Mouse (Mus musculus): ENCODE measurements at regions not wholly inside any gene's neighbourhood (a gene's known extent, or its start where the extent isn't known, plus 50 kb on each side); places are given as distances from the start of the nearest gene placed in this dataset.
"Not testable (repeated sequence)": the region's sequence is repeated elsewhere in the genome, so short reads cannot be mapped to it uniquely, and the experiment has no call there.

DNA sequence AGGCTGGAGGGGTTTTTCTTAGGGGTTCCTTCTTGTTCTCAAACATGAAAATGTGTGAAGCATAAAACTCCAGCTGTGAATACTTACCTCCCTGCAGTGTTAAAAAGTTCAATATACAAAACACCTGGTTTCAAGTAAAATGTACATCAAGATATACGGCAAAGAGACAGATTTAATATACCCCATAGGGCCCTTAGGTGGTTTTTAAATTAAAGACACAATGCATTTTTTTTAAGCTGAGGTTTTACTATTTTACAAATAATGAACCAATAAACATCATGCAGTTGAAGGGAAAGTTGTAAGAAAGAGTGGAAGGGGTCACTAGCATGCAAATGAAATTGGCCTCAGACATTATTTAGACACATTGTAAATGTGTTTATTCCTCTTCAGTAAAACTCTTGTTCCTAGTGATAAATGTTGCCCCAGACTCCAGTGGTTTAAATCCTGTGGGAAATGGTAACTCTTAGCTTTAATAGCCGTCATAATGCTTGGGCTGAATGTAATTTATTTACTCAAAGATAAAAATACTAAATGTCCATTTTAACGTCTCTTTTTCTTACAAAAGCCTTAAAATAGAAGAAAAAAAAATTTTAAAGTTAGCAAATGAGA, 1337.9 kb downstream of the Efnb2 start:
- no peak for DNase-seq (ENCODE audit: low read depth, low spot score)

DNA sequence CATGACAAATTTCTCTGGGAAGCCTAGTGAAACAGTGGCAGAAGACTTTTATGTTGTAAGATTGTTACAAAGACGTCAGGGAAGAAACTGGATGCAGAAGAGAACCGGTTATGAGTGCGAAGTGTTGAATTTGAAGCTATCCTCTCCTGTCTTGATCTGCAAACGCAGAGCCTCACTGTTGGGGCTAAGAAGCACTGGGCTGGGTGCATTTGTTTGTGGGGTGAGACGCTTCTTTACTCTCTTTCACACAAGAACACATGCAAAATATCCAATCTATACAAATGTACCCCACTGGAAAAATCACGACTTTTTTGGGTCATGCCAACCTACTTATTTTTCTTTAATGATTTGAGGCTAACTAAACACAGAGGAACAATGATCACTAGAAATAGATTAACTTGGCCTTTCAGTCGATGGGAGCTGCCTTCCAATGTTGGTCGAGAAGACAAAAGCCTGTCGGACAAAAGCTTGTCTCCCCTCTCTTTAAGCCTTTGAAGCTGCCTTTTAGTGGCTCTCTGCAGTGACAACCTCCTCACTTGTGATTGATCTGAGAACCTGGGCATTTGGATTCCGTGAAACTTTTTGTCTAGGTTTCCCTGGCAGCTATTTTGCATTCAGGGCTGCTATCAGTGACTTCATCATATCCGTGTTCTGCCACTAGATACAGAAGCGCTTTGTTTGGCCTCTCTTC, 1338.5 kb downstream of the Efnb2 start:
- DNase-seq (ENCODE audit: low read depth, low spot score), result no peak

DNA sequence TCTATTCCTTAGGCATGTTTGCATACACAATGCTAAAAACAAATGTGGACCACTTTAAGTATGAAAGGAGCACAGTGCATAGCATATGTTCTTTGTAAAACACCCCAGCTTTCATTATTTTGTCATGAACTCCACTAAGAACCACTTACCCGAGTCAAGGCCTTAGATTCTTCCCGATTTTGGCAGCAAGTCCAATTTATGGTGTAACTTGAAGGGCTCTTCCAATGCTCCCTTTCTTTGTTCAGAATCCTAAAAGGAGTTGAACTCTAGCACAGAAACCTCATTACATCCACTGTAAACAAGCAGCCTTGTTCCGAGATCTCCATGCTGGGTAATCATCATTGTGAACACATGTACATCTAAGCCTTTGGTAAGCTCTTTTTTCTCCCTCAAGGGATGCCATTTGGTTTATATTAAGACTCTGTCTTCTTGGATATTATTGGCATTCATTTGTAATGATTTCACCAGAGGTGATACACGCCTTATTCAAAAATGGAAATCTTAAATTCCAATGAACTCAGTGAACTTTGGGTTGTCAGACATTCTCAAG, 1344.2 kb downstream of the Efnb2 start:
- no peak for DNase-seq (ENCODE audit: low read depth, low spot score)

DNA sequence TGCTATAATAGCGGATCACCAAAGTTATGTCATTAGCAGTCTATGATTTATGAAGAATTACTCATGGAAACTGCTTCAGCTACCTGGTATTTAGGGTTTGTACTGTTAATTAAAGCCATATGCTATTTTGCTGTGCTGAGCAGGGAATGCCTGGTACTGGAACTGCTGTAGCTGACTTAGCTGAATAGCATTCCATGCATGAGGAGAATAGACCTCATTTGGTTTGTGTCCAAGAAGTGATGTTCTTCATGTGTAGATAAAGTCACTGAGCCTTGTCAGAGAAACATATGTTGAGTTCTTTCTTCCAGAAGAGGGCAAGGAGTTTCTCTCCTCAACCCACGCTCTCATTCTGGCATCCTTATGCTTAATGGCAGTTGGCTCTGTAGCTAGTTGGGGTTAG, 1351.8 kb downstream of the Efnb2 start:
- no peak for DNase-seq (ENCODE audit: low read depth, low spot score)

DNA sequence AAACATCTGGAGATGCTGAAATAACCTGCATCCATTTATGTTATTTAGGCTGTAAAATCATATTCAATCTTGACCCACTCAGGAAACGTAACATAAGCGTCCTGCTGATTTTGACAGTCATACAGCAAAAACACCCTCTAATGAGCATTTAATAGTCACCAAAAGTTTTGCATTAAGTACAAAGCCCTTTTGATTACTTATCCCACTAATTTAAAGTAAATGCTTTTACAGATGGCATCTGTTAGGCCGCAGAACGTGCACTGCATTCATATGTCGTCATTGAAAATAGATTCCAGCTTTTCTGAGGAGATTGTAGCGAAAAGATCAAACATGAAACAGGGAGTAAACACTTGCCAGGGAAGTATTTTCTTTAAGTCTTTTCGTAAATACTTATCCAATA, 1371.7 kb downstream of the Efnb2 start:
- DNase-seq (ENCODE audit: low read depth, low spot score), result no peak

DNA sequence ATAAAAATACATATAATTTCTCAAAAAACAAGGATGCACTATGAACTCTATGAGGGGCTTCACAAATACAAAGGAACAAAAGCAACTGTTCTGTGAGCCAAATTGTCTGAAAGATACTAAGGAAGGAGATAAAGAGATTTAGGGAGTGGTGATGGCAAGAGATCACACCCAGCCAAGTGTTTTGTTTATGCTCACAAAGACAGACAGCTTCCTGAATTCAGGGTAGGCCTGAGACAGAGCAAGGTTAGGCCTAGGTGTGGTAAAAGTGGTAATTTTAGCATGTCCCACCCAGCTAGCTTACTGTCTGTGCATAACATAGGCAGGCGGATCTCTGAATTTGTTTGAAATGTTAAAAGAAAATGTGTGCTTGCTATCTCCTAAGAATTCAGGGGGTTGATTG, 1374.5 kb downstream of the Efnb2 start:
- DNase-seq (ENCODE audit: low read depth, low spot score), result peak; percentile 48

DNA sequence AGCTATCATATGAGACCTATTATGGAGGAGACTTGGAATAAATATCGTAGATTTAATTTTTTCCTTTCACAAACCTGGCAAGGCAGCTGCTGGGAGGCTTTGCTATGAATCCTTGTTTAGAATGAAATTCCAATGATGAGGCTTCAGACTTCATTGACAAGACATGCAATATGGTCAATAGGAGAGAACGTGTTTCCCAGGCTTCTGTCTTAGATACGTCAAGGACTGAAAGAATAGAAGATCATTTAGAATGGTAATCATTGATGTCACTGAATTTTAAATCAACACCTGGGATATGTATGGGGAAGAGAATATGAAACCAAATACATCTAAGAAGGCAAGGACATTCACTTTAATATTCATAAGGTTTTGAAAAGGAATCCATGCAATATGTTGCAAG, 1393.6 kb downstream of the Efnb2 start:
- no peak for DNase-seq (ENCODE audit: low read depth, low spot score)

DNA sequence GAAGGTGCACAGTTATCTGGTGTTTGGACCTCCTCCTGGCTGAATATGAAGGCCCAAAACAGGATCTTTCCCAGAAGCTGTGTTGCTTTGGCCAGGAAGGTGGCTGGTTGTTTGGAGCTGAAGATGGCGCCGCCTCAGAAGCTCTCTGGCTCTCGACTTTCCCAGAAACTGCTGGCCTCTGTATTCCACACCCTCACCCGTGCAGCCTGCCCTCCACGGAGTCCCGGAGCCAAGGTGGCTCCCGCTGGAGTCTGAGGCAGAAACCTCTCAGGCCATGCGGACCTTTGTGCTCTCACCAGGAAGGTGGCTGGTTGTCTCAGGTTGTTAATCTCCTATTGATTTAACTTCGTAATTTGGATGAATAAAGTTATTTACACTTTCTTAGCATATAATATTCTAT, 1406.7 kb downstream of the Efnb2 start:
- not testable (repeated sequence) for DNase-seq (ENCODE audit: low read depth, low spot score)

DNA sequence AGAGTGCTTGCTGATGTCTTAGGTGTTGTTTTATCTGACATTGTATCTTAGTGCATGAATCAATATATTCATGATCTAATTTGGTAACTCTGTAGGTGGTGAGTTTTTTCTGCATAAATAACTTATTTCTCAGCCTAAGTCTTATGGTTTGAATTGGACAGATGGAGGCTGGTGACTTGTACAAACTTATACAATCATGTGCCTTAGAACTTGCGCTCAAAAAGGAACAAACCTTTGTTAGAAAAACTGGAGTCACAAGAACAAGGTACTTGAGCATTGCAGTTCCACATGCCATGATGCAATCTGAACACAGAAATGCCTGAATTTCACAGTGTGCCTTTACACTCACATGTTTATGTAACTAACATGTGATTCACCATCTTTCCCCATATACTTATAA, 1420.7 kb downstream of the Efnb2 start:
- DNase-seq (ENCODE audit: low read depth, low spot score), result no peak

DNA sequence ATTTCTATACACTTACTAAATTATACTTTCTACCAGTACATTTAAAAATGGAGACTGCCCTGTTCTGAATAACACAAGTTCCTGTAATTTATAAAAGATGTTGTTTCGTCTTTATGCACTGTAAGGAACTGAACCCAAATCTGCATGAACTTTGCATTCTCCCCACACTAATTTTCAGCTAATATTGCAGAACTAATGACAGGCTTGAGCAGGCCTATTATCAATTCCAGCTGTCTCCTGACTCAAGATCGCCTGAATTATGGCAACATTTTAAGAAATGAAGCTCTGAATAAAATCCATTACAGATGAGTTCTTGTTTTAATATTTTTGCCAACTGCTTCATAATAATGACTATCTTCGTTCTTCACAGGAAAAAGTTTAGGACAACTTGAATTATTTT, 1427.0 kb downstream of the Efnb2 start:
- no peak for DNase-seq (ENCODE audit: low read depth, low spot score)

DNA sequence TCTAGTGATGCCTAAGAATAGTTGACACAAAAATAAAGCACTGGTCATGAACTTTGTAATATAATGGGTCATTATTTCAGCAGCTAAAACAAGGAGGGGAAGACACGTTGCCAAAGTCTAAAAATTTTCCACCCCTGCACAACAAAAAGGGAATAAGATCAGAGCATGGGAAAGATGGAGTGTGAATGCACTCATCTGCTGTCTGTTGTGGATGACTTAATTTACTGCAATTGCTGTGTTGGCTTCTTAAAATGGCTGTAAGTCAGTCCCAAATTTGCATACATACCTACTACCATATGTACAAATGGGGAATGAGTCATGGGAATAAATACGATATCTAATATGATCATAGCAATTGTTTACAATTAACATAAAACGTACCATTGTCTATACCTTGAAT, 1441.7 kb downstream of the Efnb2 start:
- DNase-seq (ENCODE audit: low read depth, low spot score), result no peak

DNA sequence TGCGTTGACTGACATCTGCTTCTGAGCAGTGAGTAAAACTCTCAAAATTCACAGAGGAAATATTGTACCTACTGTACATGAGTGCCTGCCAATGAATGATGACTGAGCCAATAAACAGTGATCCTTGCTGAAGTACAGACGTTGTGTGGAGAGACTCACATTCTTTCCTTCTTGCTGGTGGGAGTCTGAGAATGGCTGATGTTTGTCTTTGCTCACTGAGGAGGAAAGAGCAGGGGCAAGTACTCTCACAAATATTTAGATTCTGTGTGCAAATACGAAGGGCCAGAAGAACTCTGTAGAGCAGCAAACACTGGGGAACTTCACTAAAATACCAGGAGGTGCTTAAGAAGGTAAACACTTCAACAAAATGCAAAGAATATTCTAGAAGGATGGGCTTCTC, 1453.9 kb downstream of the Efnb2 start:
- no peak for DNase-seq (ENCODE audit: low read depth, low spot score)

DNA sequence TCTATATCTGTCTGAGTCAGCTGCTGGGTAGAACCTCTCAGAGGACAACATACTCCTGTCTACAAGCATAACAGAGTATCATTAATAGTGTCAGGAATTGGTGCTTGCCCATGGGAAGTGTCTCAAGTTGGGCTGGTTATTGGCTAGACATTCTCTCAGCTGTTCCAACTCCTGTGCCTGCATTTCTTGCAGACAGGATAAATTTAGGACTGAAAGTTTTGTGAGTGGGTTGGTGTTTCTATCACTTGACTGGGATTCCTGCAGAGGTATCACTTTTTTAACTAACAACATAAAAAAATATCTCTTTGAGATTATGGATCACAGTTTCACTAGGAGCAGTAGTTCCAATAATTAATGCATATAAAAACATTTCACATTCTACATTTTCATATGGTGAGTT, 1454.4 kb downstream of the Efnb2 start:
- DNase-seq (ENCODE audit: low read depth, low spot score), result no peak

DNA sequence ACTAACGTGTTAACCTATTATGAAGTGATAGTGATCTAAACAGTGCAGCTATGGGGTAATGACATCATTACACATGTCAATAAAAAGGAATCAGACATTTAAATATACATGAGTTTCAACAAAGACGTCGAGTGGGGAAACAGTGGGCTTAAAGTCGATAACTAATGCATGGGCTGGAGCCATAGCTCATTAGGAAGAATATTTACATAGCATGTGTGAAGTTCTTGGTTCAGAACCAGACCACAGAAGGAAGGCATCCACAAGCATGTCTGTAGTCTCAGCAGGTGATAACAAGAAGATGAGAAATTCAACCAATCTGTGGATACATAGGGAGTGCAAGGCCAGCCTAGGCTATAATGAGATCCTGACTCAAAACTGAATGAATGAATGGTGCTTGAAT, 1456.0 kb downstream of the Efnb2 start:
- DNase-seq (ENCODE audit: low read depth, low spot score), result no peak

DNA sequence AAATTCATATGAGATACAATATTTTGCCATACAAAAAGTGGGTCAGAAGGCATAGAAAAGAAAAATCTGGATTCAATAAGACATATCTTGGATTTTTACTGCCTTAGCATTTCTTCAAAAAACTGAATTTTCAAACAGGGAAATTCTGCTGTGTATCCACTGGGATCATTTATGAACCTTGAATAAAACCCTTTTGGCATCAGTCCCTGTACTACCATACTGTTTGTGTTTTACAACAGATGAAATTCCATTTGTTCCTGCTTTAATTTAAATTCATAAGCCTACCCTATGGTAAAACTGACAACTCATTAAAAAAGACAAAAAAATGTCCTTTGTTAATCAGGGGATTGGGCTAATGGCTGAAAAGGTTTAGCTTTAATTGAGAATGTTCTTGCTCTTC, 1470.3 kb downstream of the Efnb2 start:
- no peak for DNase-seq (ENCODE audit: low read depth, low spot score)

DNA sequence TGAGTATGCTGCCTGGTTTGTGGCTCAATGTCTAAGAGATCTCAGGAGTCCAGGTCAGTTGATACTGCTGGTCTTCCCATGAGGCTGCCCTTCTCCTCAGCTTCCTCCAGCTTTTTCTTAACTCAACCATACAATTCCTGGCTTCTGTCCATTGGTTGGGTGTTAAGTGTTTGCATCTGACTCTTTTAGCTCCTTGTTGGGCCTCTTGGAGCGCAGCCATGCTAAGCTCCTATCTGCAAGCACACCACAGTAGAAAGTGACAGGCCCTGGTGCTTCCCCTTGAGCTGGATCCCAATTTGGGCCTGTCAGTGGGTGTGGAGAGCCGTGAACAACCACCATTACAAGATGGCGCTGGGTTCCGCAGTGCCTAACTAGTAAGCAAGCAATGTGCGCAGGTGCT, 1497.7 kb downstream of the Efnb2 start:
- no peak for DNase-seq (ENCODE audit: low read depth, low spot score)

DNA sequence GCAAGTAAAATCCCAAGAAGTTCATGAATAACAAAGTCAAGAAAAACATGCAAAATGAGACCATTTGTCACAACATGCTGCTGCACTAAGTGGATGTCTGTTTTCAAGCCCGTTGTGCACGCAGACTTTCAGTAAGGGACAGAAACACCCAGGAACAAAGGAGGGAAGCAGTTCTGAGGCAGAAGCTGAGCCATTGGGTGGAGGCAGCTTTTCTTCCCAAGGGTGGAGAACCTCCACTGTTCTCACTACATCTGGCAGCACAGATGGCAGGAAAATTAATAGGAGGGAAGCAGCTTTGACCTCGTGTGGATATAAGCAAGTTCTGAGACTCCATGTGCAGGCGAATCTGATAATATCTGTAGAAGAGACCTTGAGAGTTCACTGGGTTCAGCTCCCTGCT, 1529.3 kb downstream of the Efnb2 start:
- no peak for DNase-seq (ENCODE audit: low read depth, low spot score)

DNA sequence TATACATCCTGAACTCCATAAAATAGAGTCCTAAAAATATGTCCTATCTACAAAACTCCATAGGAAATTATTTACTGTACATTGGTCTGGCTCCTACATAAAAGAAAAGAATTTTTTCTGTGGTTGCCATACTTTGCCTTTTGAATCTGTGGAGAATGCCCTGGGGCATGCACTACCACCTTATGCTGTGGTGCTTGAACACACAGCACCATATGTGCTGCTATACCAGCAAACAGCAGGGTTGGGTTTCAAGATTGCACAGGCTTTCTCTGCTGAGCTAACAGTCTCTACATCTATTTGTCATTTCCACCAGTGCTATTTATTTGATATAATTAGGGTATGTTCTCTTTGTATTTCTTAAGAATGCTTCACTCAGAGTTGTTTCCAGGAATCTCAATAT, 1552.2 kb downstream of the Efnb2 start:
- no peak for DNase-seq (ENCODE audit: low read depth, low spot score)

DNA sequence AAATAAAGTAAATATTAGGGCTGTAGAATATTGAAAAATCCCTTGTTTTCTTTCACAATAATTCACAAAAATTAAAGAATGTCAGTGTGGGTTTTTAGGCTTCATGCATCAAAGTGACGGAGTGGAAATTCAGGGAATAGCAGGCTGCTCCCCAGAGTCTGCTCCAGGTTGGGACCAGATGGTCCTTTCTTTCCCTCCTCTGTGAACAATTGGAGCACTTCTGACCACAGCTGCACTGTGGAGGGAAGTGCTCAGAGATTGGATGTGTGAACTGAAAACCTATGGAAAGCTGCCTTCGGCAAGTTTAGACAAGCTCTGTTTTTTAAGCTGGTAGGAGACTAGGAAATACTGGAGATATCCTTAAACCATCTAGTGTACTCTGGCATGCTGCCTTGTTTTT, 1563.5 kb downstream of the Efnb2 start:
- DNase-seq (ENCODE audit: low read depth, low spot score), result no peak

DNA sequence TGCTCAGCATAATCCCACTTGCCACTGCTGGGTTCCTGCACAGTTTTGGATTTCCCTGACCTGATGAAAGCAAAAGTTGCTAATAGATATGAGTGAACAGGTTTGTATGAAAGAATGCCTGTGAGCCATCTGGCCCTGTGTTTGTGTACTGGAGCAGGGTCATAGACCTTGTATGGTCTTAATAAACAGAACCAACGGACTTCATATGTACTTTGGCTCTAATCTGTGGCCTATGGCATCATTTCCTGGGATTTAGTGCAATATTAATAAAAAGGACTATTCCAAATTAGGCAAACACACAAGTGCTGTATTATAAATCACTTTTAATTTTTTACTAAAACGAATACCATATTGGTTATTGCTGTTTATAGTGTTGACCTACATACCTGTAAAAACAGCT, 1568.2 kb downstream of the Efnb2 start:
- DNase-seq (ENCODE audit: low read depth, low spot score), result no peak

DNA sequence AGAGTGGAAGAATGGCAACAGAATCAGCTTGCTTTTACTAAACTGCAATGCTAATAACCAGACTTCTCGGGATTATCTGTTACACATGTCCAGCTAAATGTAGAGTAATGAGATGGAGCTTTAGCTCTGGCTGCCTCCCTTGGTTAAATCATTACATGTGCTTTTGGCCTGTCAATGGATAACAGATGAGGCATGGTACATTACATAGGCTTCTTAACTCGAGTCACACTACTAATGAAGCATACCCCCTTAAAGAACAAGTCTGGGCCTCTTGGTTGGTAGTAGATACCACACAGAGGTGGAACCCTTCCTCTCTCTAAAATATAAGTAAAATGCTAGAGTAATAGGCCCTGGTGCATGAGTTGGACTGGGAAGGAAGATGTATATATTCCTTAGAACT, 1572.9 kb downstream of the Efnb2 start:
- DNase-seq (ENCODE audit: low read depth, low spot score), result no peak

DNA sequence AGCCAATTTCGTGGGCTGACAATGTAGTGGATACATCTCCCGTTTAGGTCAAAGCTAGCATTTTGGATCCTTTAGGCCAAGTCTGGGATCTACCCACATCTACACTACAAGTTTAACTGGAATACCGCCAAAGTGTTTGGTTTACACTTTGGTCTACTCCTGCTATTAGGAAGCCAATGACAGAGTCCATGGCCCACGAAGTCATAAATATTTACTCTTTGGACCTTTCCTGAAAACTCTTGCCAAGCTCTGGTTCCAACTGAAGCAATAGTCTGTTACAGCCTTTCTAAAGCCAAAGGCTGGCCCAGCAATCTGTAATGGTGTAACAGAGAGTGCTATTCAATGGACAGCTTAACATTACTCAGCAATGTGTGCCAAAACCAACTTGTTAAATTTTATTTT, 1600.8 kb downstream of the Efnb2 start:
- no peak for DNase-seq (ENCODE audit: low read depth, low spot score)

DNA sequence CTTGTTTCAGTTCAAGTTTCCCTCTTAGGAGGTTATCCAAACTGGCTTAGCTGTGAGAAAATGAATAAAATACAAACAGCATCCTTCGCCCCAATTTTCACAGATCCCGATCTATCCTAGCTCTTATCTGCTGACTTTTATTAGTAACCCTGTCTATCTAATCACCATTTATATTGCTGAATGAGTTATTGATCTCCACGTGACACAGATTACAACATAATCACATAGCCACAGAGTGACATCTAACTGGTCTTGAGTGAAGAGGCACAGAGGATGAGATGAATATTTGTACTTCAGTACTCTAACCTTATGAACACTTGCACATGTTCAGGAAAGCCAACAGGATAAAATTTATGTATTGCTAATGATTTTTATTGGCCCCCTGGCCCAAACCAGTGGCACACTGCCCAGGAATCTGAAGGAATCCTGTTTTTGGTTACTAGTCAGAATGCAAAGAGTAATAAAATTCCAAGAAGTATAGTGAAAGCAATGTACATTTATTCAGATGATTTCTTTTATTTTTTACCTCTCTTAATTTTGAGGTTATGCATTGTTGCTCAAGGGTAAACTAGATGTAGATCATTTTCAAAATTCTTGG, 1634.7 kb downstream of the Efnb2 start:
- DNase-seq (ENCODE audit: low read depth, low spot score), result no peak
